Mouse (Mus musculus) intestine, embryonic 16.5 days (tissue): ENCODE results near the gene Insl5. TPM values are rescaled to one million over a fixed set of nuclear protein-coding genes. Genes with fewer than 3 reads are reported as not detected.

ENCODE experiments used
- ATAC-seq: fragments of 200-750 bp; cut with Nextera tagmentation; 2 replicates; pipeline ENCODE4 v1.8.0; 2017; ENCODE audit warnings: moderate TSS enrichment, moderate library complexity
- H3K27ac ChIP-seq: fragments of 300-500 bp; sonication (generic); 2 replicates; pipeline ENCODE4 v1.5.1; 2014; ENCODE audit warnings: mild to moderate bottlenecking, low read length
- H3K27me3 ChIP-seq: fragments of 300-500 bp; sonication (generic); replicated peaks from 2 replicates; pipeline ENCODE4 v1.6.1; 2014; ENCODE audit warnings: low read length, control low read depth, mixed read lengths; ENCODE audit not compliant: control insufficient read depth, insufficient read depth
- H3K36me3 ChIP-seq: fragments of 300-500 bp; sonication (generic); 2 replicates; pipeline ENCODE4 v1.6.1; 2014; ENCODE audit warnings: low read length, control low read depth; ENCODE audit not compliant: control insufficient read depth, insufficient read depth
- H3K4me1 ChIP-seq: fragments of 300-500 bp; sonication (generic); 2 replicates; pipeline ENCODE4 v1.6.1; 2014; ENCODE audit warnings: low read length, control low read depth, mixed read lengths; ENCODE audit not compliant: control insufficient read depth, insufficient read depth
- H3K4me2 ChIP-seq: fragments of 300-500 bp; sonication (generic); 2 replicates; pipeline ENCODE4 v1.6.1; 2014; ENCODE audit warnings: low read depth, low read length, control low read depth
- H3K4me3 ChIP-seq: fragments of 300-500 bp; sonication (generic); 2 replicates; pipeline ENCODE4 v1.5.1; 2014; ENCODE audit warnings: mild to moderate bottlenecking, low read length
- H3K9ac ChIP-seq: fragments of 300-500 bp; sonication (generic); 2 replicates; pipeline ENCODE4 v1.6.1; 2014; ENCODE audit warnings: low read depth, low read length
- H3K9me3 ChIP-seq: fragments of 300-500 bp; sonication (generic); 2 replicates; pipeline ENCODE4 v1.6.1; 2016; ENCODE audit warnings: low read length, control low read depth; ENCODE audit not compliant: control insufficient read depth
- WGBS: fragments of 180-500 bp; shearing (Covaris S2); extraction: QIAGEN DNeasy Blood & Tissue Kit; methylation state at CpG from one replicate; pipeline ENCODE4 v1.1.7; 2014; 5-methylcytosine and 5-hydroxymethylcytosine counted together
- polyA plus RNA-seq: library from polyadenylated mRNA; unstranded; fragments of >200 nt; fragmentation: Nextera tagmentation; extraction: Ambion mirVana; gene quantifications from 2 replicates; pipeline ENCODE4 v1.2.1, GENCODE M21; 2015

Gene Insl5
- polyA plus RNA-seq, 1 experiment from 2014 or later: 2.7 TPM

DNA sequence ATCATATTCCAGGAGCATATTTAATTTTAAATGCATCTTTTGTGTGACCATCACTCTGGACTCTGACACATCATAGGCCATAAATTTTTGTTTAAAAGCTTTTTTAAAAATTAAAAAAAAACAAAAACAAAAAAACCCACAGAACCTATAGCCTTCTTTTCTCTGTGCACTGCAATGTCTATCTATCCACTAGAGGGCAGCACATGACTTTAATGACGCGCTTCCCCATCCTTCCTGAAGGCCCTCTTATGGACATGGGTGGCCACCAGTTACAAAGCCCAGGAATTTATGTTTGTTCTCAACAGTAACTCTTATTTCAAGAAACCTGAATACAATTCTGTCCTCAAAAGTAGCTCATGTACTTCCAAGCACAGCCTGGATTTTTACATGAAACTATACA is 39.7 kb downstream of the Insl5 start:
- Histone ChIP-seq H3K4me3 (no peak overlapping the region), H3K27ac (no peak overlapping the region), H3K9ac (no peak overlapping the region), H3K36me3 (no peaks in the 10 kb centered on the region), H3K4me1 (no peaks in the 10 kb centered on the region), H3K4me2 (no peak overlapping the region), H3K27me3 (no peaks in the 10 kb centered on the region), H3K9me3 (no peaks in the 10 kb centered on the region)
- ATAC-seq: 0 out of 2 replicates have a peak, but pooled peaks have one; percentile 55
- 1% methylated on average over 2 of the region's 2 CpGs for WGBS

DNA sequence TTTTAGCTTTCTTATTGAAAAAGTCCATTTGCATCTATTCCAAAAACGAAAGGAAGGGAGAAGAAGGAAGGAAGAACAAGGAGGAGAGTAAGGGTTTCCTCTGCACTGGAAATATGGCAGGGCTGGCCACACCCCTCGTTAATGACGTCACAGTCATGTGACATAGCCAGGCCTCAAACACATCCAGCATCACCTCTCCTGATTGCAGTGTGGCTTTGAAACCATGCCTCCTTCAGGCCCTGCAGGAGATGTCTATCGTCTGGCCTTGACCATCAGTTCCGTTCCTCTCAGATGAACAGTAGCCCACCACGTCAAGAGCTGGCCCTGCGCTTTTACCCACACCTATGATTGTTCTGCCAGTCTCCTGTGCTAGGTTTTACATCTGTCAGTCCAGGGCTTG is 40.5 kb downstream of the Insl5 start:
- WGBS: 67% methylated on average over 7 of the region's 7 CpGs
- Histone ChIP-seq H3K27ac (no peak overlapping the region), H3K4me2 (no peak overlapping the region), H3K27me3 (no peaks in the 10 kb centered on the region), H3K4me1 (no peaks in the 10 kb centered on the region), H3K9ac (no peak overlapping the region), H3K4me3 (no peak overlapping the region), H3K9me3 (no peaks in the 10 kb centered on the region), H3K36me3 (no peaks in the 10 kb centered on the region)
- no peak for ATAC-seq

DNA sequence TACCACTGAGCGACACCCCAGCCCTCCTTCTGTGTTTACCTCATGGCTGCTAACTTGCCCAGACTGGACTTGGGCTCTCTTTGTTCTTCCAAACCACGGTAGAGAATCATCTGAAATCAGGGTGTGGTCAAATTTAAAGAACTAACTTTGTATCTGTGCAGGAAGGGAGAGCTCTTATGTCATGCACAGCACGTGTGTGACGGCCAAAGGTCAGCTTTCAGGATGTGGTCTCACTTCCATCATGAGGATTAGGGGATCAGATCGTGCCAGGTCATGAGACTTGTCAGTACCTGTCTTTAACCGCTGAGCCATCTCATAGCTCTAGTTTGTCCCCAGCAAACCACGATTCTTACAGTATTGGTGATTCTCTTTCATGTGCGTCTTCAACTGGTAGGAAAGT is 44.9 kb downstream of the Insl5 start:
- H3K4me1 ChIP-seq: peaks cover 4% of the 10 kb centered on the region; the same call in 1 of the 2 replicates
- H3K4me3 ChIP-seq: no peak overlapping the region
- 82% methylated on average over 8 of the region's 8 CpGs for WGBS
- no peaks in the 10 kb centered on the region for H3K9me3 ChIP-seq
- no peak overlapping the region for H3K27ac ChIP-seq
- H3K36me3 ChIP-seq: no peaks in the 10 kb centered on the region
- no peak overlapping the region for H3K4me2 ChIP-seq
- no peak overlapping the region for H3K9ac ChIP-seq
- no peak for ATAC-seq
- H3K27me3 ChIP-seq: peaks cover 6% of the 10 kb centered on the region; the same call in 1 of the 2 replicates

DNA sequence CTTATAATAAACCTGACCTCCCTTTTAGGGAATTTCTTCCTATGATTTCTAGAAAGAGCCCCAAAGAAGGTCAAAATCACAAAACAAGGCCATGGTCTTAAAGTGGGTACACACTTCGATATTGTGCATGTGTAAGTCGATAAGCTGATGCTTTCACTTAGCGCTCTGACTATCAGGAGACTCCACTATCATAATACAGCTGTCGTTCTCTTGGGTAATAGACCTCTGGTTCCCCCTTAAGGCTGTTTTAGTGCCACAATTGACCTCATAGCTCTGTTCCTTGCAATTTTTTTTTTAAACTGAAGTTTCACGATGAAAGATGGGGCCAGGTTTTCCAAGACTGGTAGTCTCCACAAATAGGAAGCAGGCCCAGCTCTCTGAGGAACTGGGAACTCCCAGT is 47.3 kb downstream of the Insl5 start:
- no peak for ATAC-seq
- peaks cover 6% of the 10 kb centered on the region; the same call in 1 of the 2 replicates for H3K27me3 ChIP-seq
- no peak overlapping the region for H3K9ac ChIP-seq
- no peak overlapping the region for H3K4me3 ChIP-seq
- H3K36me3 ChIP-seq: no peaks in the 10 kb centered on the region
- WGBS: 62% methylated on average over 5 of the region's 5 CpGs
- peaks cover 4% of the 10 kb centered on the region; the same call in 1 of the 2 replicates for H3K4me1 ChIP-seq
- H3K4me2 ChIP-seq: no peak overlapping the region
- no peaks in the 10 kb centered on the region for H3K9me3 ChIP-seq
- no peak overlapping the region for H3K27ac ChIP-seq

DNA sequence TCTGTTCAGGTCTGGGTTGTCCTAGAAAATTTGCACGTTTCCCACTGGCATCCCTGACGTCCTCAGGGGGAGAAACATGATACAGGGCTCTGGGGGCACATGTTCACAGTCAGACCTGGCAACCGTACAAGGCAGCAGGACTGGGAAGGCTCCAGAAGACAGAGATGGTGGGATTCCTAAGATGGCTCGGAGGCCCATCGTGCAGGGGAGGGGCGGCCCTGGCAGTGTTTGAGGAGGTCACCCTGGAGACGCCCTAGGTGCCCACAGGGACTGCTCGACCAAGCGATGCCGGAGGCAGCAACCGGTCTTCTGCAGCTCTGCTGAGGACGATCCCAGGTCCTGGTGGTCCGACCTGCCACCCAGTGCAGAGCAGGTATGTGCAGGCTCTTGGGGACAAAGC is 48.2 kb downstream of the Insl5 start, which contains the start of gene Tctex1d1:
Gene Tctex1d1 (plus strand): TSS at position 167 of the 400 bp plus-strand sequence.
- H3K36me3 ChIP-seq: no peaks in the 10 kb centered on the region
- peak within 1 kb of the TSS; percentile 54 for H3K4me2 ChIP-seq
- H3K4me1 ChIP-seq: peaks cover 4% of the 10 kb centered on the region; the same call in 1 of the 2 replicates
- peak; percentile 42 for ATAC-seq
- no peaks in the 10 kb centered on the region for H3K9me3 ChIP-seq
- H3K9ac ChIP-seq: peak within 1 kb of the TSS; percentile 42; the same call in 1 of the 2 replicates
- H3K27ac ChIP-seq: no peak within 1 kb of the TSS
- peak within 1 kb of the TSS; percentile 33 for H3K4me3 ChIP-seq
- peaks cover 6% of the 10 kb centered on the region; the same call in 1 of the 2 replicates for H3K27me3 ChIP-seq
- WGBS: 4% methylated on average over 13 of the region's 13 CpGs

DNA sequence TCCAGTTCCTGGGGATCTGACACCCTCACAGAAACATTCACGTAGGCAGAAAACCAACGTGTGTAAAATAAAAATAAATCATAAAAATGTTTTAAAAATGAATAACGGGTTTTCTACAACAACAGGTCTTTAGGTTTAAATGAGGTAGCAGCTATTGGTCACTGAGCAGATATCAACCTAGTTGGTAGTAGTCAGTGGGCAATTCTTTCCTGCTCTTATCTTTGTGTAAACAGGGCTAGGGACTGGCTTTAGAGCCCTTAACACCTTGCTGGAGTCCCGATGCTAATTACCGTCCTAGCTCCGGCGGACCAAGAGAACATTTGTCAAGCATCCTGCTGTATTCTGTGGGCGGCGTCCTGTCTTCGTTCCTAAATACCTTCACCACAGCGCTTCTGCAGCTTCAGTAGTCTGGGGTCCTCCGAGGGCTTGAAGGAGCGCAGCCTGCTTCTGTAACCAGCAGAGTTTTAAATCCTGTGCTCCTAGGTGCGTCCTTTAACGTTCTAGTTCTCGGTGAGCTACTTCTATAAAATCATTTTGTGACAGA is 48.8 kb downstream of the Insl5 start:
- WGBS: 10% methylated on average over 16 of the region's 16 CpGs
- no peaks in the 10 kb centered on the region for H3K9me3 ChIP-seq
- H3K27me3 ChIP-seq: peaks cover 6% of the 10 kb centered on the region; the same call in 1 of the 2 replicates
- no peak overlapping the region for H3K27ac ChIP-seq
- peak overlapping the region; percentile 42; the same call in 1 of the 2 replicates for H3K9ac ChIP-seq
- H3K4me1 ChIP-seq: peaks cover 4% of the 10 kb centered on the region; the same call in 1 of the 2 replicates
- H3K4me3 ChIP-seq: no peak overlapping the region
- ATAC-seq: no peak
- H3K4me2 ChIP-seq: peak overlapping the region; percentile 54
- H3K36me3 ChIP-seq: no peaks in the 10 kb centered on the region

DNA sequence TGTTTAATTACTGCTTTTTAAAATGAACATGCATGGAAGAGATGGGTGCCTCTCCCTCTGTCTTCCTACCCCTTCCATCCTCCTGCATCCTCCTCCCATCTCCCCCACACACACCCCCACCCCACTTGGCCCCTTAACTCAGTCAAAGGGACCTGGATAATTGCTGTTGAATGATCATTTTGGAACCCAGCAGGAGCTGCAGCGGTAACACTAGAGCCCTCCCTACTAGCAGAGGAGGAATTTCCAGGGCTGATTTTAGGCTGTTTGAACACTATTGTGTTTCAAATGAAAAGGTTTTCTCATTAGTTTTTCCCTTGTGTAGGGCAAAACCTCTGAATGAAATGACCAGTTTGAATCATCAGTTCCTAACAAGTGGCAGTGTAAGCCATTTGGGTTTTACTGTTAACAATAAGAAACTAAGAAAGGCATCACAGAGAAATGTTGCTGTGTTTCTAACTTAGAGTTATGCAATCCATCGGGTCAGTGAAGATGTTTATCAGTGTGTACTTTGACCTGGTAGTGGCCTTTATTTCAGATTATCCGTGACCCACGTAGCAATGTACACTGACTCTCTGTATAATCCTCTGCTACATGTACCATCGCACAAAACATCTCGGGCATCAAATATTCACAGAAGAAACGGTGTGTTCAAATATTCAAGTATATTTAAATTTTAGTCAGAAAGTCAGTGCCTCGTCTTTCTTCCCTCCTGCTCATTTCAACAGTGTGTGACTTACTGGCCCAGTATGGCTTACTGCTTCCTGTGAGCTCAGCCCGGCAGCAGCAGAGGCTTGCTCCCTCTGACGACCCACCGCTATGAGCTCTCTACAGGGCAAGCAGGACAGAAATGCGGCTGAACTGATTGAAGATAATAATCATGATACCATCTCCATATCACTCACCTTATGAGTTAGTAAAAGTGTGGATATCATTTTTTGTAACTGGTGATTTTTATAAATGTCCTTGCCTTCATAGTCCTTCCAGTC is 50.1 kb downstream of the Insl5 start:
- Histone ChIP-seq H3K27me3 (peaks cover 6% of the 10 kb centered on the region; the same call in 1 of the 2 replicates), H3K4me1 (peaks cover 4% of the 10 kb centered on the region; the same call in 1 of the 2 replicates), H3K9me3 (no peaks in the 10 kb centered on the region), H3K9ac (no peak overlapping the region), H3K4me2 (no peak overlapping the region), H3K4me3 (no peak overlapping the region), H3K27ac (no peak overlapping the region), H3K36me3 (no peaks in the 10 kb centered on the region)
- WGBS: 50% methylated on average over 12 of the region's 12 CpGs
- ATAC-seq: no peak

DNA sequence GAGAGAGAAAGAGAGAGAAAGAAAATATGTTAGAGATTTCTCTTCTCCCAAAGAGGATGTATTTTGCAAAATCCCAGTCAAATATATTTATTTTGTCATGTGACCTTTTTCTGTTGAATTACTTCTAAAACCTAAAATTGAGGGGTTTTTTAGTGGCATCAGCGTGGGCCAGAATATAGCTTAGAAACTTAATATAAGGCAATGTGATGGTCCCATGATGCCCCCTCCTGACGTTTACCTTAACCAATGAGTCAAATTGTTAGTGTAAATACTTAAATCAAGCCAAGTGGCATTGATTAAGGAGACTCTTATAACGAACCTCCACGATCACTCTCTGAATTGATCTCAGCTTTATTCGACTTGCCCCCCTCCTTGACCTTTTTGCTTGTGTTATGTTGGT is 52.5 kb downstream of the Insl5 start:
- Histone ChIP-seq H3K4me2 (no peak overlapping the region), H3K27ac (no peak overlapping the region), H3K4me1 (peaks cover 4% of the 10 kb centered on the region; the same call in 1 of the 2 replicates), H3K9ac (no peak overlapping the region), H3K9me3 (no peaks in the 10 kb centered on the region), H3K4me3 (no peak overlapping the region), H3K36me3 (no peaks in the 10 kb centered on the region), H3K27me3 (peaks cover 4% of the 10 kb centered on the region; the same call in 1 of the 2 replicates)
- no peak for ATAC-seq
- 65% methylated on average over 5 of the region's 5 CpGs for WGBS

DNA sequence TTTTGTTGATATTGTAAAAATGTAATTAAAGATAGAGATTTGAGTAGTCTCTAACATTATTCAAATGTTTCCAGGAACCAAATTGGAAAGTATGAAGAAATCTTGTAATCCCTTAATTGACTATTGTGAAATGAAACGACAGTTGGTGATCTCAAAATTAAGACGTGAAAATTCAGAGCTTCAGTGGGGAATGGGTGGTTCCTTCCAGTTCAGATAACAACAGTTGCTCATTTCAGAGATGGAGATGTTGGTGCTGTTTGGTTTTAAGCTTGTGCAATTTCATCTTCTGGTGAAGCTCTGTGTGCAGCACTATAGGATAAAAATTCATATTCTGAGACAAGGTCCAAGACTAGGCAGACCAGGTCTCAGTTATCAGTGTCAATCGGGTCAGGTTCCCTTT is 54.6 kb downstream of the Insl5 start:
- ATAC-seq: no peak
- no peak overlapping the region for H3K9ac ChIP-seq
- H3K27me3 ChIP-seq: no peaks in the 10 kb centered on the region
- H3K4me2 ChIP-seq: no peak overlapping the region
- H3K4me3 ChIP-seq: no peak overlapping the region
- no peaks in the 10 kb centered on the region for H3K36me3 ChIP-seq
- 78% methylated on average over 3 of the region's 3 CpGs for WGBS
- no peak overlapping the region for H3K27ac ChIP-seq
- H3K4me1 ChIP-seq: no peaks in the 10 kb centered on the region
- H3K9me3 ChIP-seq: no peaks in the 10 kb centered on the region
